Mouse (Mus musculus) CH12.LX (cell line): ENCODE results near the gene Spata2.

Source experiments
- BHLHE40 ChIP-seq: IDR thresholded peaks from 2 replicates; pipeline ENCODE4 v1.6.1; 2011; ENCODE audit warnings: mild to moderate bottlenecking, low read depth, low read length, improper control_type of control experiment
- CTCF ChIP-seq, 2 experiments: IDR thresholded peaks in 1 of 2; conservative IDR thresholded peaks in 1 of 2; 2 replicates each; pipeline ENCODE4 v1.5.1; 2011 to 2012; ENCODE audit warnings: low read depth in 2 of 2, low read length in 2 of 2, improper control_type of control experiment in 1 of 2, inconsistent platforms in 1 of 2, mild to moderate bottlenecking in 1 of 2, moderate library complexity in 1 of 2
- EP300 ChIP-seq: IDR thresholded peaks from 2 replicates; pipeline ENCODE4 v1.6.1; 2011; ENCODE audit warnings: low read length, improper control_type of control experiment
- ETS1 ChIP-seq: conservative IDR thresholded peaks from 2 replicates; pipeline ENCODE4 v1.6.1; 2012; ENCODE audit warnings: low read depth, mild to moderate bottlenecking, inconsistent platforms, low read length, improper control_type of control experiment, moderate library complexity
- HCFC1 ChIP-seq: IDR thresholded peaks from 2 replicates; pipeline ENCODE4 v1.6.1; 2012; ENCODE audit warnings: low read depth, mild to moderate bottlenecking, inconsistent platforms, low read length, improper control_type of control experiment
- JUND ChIP-seq: conservative IDR thresholded peaks from 2 replicates; pipeline ENCODE4 v1.6.1; 2011; ENCODE audit warnings: low read depth, low read length, improper control_type of control experiment
- KAT2A ChIP-seq: IDR thresholded peaks from 2 replicates; pipeline ENCODE4 v1.6.1; 2012; ENCODE audit warnings: low read length, improper control_type of control experiment, inconsistent platforms; ENCODE audit not compliant: insufficient replicate concordance
- MAFK ChIP-seq: IDR thresholded peaks from 2 replicates; pipeline ENCODE4 v1.6.1; 2011; ENCODE audit warnings: low read length, improper control_type of control experiment; ENCODE audit not compliant: insufficient replicate concordance
- NELFE ChIP-seq: IDR thresholded peaks from 2 replicates; pipeline ENCODE4 v1.6.1; 2011; ENCODE audit warnings: low read depth, low read length, improper control_type of control experiment
- POLR2A ChIP-seq: IDR thresholded peaks from 2 replicates; pipeline ENCODE4 v1.6.1; 2011; ENCODE audit warnings: low read depth, mild to moderate bottlenecking, improper control_type of control experiment, low read length
- RAD21 ChIP-seq: IDR thresholded peaks from 2 replicates; pipeline ENCODE4 v1.6.1; 2011; ENCODE audit warnings: low read depth, mild to moderate bottlenecking, low read length, improper control_type of control experiment, moderate library complexity
- TCF12 ChIP-seq: IDR thresholded peaks from 2 replicates; pipeline ENCODE4 v1.6.1; 2014; ENCODE audit warnings: low read depth, mild to moderate bottlenecking, inconsistent platforms, low read length, improper control_type of control experiment

- TF ChIP-seq CTCF (conservative IDR thresholded peaks at IDR 0.05 in 1 of 2, IDR thresholded peaks at IDR 0.05 in 1 of 2; ENCODE audit: low read depth in 2 of 2, low read length in 2 of 2) (no peak), JUND (no peak), BHLHE40 (no peak), HCFC1 (no peak), TCF12 (no peak), POLR2A (no peak), NELFE (no peak), MAFK (no peak), EP300 (no peak), RAD21 (no peak), KAT2A (no peak), ETS1 (no peak)
These were observed 38.9 kb downstream of the Spata2 start for GRCm38 (mm10) chr2:167453814-167454213.
